Mouse (Mus musculus) gonadal fat pad, adult 2 months (tissue): ENCODE data around the gene Slc26a8. TPM values are rescaled to one million over a fixed set of nuclear protein-coding genes. Genes with fewer than 3 reads are reported as not detected.

Source experiments
- DNase-seq: peaks from one replicate; pipeline ENCODE4 v3.0.0-alpha.2; 2012; ENCODE audit warnings: low read depth
- polyA plus RNA-seq: library from polyadenylated mRNA; depleted of rRNA; stranded (reverse); fragments of >200 nt; gene quantifications from 2 replicates; pipeline ENCODE4 v1.2.3, GENCODE M21; 2012

Gene Slc26a8
- polyA plus RNA-seq, 1 experiment, result 2.3 TPM

- no peak for DNase-seq
These were observed 8.6 kb upstream of the Slc26a8 start for GRCm38 (mm10) chr17:28698672-28699071.

DNA sequence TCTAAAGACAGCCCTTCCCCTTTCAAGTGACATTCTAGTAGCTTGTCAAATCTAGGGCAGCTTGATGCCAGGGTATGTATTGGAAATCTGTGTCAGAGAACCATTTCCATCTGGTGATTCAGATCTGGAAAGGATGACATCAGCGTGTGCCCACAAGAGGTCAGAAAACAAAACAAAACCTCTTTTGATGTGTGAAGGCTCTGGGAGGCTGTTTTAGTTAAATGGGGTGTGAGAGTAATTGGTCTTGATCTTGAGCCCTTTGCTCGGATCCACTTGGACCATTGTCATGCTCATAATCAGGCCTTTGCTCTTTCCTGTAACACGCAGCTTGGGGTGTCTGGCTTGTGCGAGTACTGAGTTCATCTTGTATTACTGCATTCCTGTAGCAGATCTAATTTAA lies 8.2 kb upstream of the Slc26a8 start:
- no peak for DNase-seq

- no peak for DNase-seq
These were observed 7.5 kb upstream of the Slc26a8 start for GRCm38 (mm10) chr17:28697290-28698195.

DNA sequence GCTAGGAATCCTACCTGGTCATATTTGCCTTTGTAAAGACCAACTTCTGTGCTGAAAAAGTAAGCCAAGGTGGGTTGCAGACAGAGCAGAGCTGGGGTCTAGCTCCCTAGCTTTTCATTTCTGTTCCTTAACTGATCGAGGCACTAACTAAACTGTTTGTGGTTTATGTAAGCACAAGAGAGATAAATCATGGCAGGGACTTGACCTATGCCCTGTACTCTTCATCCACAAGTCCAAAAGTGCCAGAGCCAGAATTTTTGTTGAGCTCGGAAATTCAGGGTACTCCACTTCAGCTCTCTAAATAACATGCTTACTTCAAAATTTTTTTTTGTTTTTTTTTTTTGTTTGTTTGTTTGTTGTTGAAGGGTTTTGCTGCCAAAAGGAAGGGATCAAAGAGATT lies 6.6 kb upstream of the Slc26a8 start:
- DNase-seq, result no peak

- no peak for DNase-seq
These were observed 4.8 kb upstream of the Slc26a8 start for GRCm38 (mm10) chr17:28694832-28695231.

GRCm38 (mm10) chr17:28694078-28694477 lies 4.0 kb upstream of the Slc26a8 start:
- DNase-seq, result no peak

DNA sequence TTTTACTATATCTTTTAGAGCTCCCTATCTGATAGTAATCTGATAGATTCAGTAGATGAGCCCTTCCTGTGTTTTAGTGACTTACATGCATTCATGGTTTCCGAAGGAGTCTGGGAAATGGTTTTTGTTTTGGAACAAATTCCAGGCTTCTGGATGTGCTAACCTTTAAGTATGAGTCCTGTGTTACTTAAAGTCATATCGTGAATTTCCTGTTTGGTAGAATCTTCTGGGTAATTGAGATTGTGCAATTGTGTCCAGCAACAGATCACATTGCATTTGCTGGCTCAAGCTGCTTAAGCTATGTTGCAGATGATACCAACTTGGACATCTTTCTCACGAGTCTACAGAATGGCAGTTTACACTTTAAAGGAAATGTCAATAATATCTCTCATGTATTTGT lies 3.1 kb upstream of the Slc26a8 start:
- no peak for DNase-seq

- DNase-seq, result no peak
These were observed 2.3 kb upstream of the Slc26a8 start for GRCm38 (mm10) chr17:28692341-28692710.

DNA sequence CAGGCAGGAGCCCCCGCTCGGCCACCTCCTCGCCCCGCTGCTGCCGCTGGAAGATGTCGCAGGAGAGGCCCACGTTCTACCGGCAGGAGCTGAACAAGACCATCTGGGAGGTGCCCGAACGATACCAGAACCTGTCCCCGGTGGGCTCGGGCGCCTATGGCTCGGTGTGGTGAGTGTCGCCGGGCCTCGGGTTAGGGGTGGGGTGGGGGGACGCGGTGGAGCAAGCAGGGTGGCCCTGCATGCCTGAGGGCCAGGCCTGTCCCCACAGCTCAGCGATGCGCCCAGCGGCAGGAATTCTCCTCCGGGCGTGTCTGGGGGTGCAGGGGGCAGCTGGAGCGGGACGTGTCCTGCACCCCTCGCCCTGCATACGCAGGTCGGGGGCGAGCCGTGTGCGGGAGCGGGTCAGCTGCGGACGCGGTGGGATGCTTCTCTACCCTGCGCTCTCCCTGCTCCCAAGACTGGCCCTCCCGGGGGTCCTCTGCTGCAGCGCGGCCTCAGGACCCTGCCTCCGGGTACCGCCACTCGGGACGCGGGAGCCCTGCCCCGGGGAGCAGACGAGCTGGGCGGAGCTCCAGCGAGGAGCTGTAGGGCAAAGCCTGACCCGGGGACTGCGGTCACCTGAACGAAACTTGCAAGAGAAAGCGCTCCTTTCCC lies 1.8 kb upstream of the Slc26a8 start:
- no peak for DNase-seq

DNA sequence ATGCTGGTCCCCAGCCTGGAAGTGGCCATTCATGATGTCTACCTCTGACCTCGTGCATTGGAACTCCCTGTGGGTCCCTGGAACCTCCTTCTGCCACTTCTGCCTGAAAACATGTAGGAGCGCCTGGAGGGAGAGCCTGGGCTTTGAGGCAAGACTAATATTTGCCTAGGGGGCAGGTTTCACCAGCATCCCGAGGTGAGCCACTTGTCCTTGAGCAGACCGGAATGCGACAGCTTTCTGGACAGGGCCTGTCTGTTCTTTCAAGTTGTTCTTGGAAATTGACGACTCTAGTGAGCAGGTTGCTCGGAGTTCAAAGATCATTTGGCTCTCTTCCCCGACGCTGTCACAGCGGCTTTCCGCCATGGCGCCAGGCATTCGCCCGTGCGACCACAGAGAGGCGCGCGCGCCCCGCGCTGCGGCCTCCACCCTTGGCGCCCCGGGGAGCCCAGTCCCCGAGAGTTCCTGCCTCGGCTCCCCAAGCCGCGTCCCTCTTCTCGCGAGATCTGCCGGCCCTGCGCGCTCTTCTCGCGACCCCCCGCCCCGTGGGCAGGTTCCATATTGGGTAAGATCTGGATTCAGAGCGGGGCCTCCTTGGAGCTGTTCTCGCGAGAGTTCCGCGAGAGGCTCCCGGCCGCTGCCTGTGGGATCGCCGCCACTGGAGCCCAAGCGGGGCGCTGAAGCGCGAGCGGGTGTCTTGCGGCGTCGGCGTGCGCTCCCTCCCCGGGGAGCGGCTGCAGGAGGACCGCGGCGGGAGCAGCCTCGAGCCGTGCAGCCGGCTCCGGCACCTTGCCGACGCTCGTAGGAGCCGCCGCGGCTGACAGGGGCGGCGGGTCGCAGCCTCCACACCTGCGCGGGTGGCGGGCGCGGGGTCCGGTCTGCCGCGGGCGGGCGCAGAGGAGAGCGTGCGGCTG lies 998 bp upstream of the Slc26a8 start, which contains the start of gene Mapk14:
Gene Mapk14 (plus strand): TSS at position 554 of the 911 bp plus-strand sequence.
- DNase-seq, result peak; percentile 83

GRCm38 (mm10) chr17:28687354-28687753 lies 2.7 kb downstream of the Slc26a8 start:
- no peak for DNase-seq

- DNase-seq, result no peak
These were observed 5.4 kb downstream of the Slc26a8 start for GRCm38 (mm10) chr17:28684631-28685030.

DNA sequence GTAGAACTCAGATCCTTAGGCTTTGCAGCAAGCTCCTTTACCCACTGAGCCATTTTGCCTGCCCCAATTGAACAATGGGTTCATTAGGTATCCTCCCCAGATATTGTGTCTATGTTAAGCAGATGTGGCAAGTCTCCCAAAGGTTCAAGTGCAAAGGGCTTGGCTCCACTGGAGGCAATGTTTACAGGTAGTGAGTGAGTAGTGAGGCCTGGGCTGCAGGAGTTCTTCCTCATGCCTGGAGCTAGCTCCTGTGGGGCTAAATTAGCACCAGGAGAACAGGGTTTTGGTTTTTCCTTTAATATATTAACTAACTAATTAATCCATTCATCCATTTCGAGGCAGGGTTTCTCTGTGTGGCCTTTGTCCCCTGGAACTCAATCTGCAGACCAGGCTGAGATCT lies 6.4 kb downstream of the Slc26a8 start:
- DNase-seq, result no peak

DNA sequence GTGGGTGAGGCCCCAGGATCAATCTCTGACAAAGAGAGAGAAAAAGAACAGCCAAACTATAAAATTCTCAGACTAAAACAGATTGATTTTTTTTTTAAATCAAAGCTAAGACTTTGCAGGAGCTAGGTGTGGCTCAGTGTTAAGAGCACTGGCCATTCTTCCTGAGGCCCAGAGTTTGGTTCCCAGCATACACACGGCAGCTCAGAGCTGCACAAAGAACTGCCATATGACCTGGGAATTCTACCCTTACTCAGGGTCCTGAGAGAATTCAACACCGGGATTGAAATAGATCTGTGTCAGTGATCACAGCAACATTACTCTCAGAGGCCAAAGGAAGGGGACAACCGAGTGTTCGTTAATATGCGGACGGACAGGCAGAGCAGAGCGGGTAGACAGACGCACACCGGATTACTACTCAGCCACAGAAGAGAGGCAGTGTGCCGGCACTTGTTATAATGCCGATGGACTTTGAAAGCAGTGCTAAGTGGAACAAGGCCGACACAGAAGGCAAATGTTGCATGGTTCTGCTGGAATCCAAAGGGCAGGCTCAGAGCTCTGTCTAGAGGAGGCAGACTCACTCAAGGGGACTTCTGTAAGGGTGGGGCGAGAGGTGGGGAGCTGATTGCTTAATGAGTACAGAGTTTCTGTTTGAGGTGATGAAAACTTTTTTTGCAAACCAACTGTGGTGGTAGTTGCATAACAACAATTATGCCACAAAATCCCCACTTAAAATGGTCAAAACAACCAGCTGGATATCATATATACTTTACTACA lies 7.5 kb downstream of the Slc26a8 start:
- no peak for DNase-seq

DNA sequence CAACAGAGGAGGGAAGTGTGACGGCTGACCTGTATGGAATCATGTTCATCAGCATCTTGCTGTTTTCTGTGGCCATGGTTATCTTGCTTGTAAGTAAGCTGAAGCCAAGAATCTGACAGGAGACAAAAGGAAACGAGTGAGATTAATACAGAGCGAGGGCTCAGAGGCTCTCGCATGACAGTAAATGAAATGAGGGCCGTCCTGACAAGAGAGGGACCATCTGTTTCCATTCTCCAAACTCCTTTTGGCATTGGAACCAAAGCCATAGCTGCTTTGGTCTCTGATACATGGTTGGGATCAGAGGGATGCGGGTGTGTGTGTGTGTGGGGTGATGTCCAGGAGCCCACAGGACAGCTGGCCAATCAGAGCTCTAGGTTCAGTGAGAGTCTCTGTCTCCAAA lies 30.5 kb downstream of the Slc26a8 start:
- DNase-seq, result no peak

GRCm38 (mm10) chr17:28657936-28658335 lies 32.1 kb downstream of the Slc26a8 start:
- DNase-seq, result no peak

GRCm38 (mm10) chr17:28650268-28650667 lies 39.8 kb downstream of the Slc26a8 start:
- DNase-seq, result peak; percentile 20

DNA sequence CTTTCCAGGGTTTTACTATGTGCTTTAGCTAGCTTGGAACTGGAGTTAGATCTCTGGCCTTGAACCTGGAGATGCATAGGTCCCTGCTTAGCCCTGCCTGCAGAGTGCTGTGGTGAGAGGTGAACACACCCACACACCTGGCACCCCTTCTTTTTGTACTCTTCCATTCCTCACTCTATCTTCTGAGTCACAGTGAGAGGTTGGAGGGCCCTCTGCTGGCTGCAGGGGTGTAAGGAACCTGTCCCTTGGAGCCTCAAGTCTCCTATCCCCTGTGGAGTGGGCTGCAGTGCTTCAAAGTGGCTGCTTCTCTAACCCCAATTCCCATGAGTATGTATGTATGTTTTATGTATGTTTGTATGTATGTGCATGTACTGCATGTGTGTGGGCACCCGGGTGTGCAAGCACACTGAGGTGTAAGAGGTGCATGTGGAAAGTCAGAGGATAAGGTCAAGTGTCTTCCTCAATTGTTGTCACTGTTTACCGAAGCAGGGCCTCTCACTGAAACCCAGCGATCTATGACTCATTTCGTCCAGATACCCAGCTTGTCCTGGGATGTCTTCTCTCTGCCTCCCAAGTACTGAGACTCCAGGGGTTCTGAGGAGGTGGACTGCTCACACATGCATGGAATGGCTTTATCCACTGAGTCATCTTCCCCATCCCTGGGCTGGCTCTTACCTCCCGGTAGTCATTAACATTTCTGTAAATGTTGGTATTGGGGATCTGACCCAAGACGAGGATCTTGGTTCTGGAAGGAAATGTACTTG lies 41.2 kb downstream of the Slc26a8 start:
- DNase-seq, result peak; percentile 33

DNA sequence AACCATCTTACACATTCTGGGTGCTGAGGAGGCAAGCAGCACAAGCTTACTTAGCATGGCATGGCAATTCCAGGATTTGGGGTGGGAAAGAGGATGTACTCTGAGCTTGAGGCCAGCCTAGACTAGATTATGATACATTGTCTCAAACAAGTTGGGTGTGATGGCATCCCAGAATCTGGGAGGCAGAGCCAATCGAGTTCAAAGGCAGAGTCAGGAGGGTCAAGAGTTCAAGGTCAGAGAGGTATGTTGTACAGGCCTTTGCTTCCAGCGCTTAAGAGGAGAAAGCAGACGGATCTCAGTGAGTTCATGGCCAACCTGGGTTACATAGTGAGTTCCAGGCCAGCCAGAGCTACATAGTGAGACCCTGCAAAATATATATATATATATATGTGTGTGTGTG lies 43.8 kb downstream of the Slc26a8 start:
- no peak for DNase-seq

DNA sequence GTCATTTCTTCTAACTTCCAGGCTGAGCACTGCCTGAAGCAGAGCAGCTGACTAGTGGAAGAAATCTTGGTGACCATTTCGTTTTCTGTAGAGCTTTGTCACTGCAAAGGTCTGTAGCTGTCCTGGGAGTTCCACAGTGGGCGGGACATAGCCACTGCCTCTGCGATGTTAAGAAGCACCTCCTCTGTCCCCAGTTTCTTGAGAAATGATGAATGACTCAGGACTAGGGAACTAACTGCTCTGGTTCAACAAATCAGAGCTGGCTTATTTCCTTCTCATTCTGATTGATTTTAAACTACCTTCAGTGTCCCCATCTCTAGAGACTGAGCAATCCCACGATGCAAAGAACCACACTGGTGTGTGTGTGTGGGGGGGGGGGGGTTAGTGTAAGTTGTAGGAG lies 45.9 kb downstream of the Slc26a8 start:
- no peak for DNase-seq

DNA sequence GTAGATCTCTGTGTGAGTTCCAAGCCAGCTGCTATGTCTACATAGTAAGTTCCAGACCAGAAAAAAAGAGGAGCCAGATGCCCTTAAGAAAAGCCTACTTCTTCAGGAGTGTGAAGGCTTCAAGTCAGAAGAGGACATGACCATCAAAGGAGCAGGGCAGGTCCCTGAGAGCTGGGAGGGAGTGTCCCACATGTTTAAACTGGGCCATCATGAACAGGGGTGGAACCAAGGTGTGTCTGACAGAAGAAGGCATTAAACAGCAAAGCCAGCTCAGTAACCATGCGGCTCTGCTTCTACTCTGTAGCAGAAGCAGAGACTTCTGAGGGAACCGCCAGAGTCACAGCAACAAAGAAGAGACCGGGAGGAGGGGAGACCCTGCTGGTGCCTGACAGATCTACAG lies 46.3 kb downstream of the Slc26a8 start:
- DNase-seq, result no peak
